Mouse (Mus musculus) MEL (cell line): Measurements from ENCODE around the gene Prm1. TPM values are rescaled to one million over a fixed set of nuclear protein-coding genes. Genes with fewer than 3 reads are reported as not detected.

Experiments used
- DNase-seq: peaks from one replicate; pipeline ENCODE4 v3.0.0; 2011; ENCODE audit warnings: low read depth, low spot score
- H3K27ac ChIP-seq: 2 replicates; pipeline ENCODE4 v1.5.1; 2012; ENCODE audit warnings: low read depth, mild to moderate bottlenecking, control low read depth, low read length, moderate library complexity; ENCODE audit not compliant: control insufficient read depth
- H3K27me3 ChIP-seq, 2 experiments: fragments of 150-350 bp in 1 of 2; sonication (generic) in 1 of 2; 2 replicates each; pipeline ENCODE4 v1.6.1; 2012; ENCODE audit warnings: low read length in 2 of 2, mild to moderate bottlenecking in 2 of 2, improper control_type of control experiment in 1 of 2, moderate library complexity in 1 of 2; ENCODE audit not compliant: insufficient read depth in 2 of 2, control insufficient read depth in 1 of 2
- H3K36me3 ChIP-seq, 2 experiments: 2 replicates each; pipeline ENCODE4 v1.6.1; 2012 to 2014; ENCODE audit warnings: low read length in 2 of 2, improper control_type of control experiment in 1 of 2, inconsistent platforms in 1 of 2, mild to moderate bottlenecking in 1 of 2; ENCODE audit not compliant: insufficient read depth in 2 of 2, control insufficient read depth in 1 of 2
- H3K4me1 ChIP-seq, 2 experiments: fragments of 150-350 bp in 1 of 2; sonication (generic) in 1 of 2; 2 replicates each; pipeline ENCODE4 v1.6.1; 2012; ENCODE audit warnings: low read length in 2 of 2, improper control_type of control experiment in 1 of 2, mild to moderate bottlenecking in 1 of 2; ENCODE audit not compliant: insufficient read depth in 2 of 2, control insufficient read depth in 1 of 2
- H3K4me3 ChIP-seq, 2 experiments: fragments of 150-350 bp in 1 of 2; sonication (generic) in 1 of 2; 2 replicates each; pipeline ENCODE4 v1.5.1; 2012; ENCODE audit warnings: low read depth in 2 of 2, low read length in 2 of 2, mild to moderate bottlenecking in 2 of 2, moderate library complexity in 2 of 2, control low read depth in 1 of 2, improper control_type of control experiment in 1 of 2; ENCODE audit not compliant: control insufficient read depth in 1 of 2, insufficient read depth in 1 of 2
- H3K79me2 ChIP-seq: 2 replicates; pipeline ENCODE4 v1.6.1; 2012; ENCODE audit warnings: mild to moderate bottlenecking, low read length, moderate library complexity; ENCODE audit not compliant: control insufficient read depth, poor library complexity, insufficient read depth
- H3K9ac ChIP-seq: 2 replicates; pipeline ENCODE4 v1.6.1; 2012; ENCODE audit warnings: low read depth, mild to moderate bottlenecking, control low read depth, low read length, moderate library complexity; ENCODE audit not compliant: control insufficient read depth, poor library complexity, severe bottlenecking
- H3K9me3 ChIP-seq: fragments of 150-350 bp; sonication (generic); replicated peaks from 2 replicates; pipeline ENCODE4 v1.6.1; 2012; ENCODE audit warnings: mild to moderate bottlenecking, low read length, improper control_type of control experiment, moderate library complexity; ENCODE audit not compliant: insufficient read depth
- CHD1 ChIP-seq: IDR thresholded peaks from 2 replicates; pipeline ENCODE4 v1.6.1; 2012; ENCODE audit warnings: low read depth, mild to moderate bottlenecking, inconsistent platforms, low read length, improper control_type of control experiment
- CHD2 ChIP-seq: IDR thresholded peaks from 2 replicates; pipeline ENCODE4 v1.6.1; 2011; ENCODE audit warnings: low read length, improper control_type of control experiment
- CTCF ChIP-seq, 3 experiments: IDR thresholded peaks in 2 of 3; conservative IDR thresholded peaks in 1 of 3; 2 replicates each; pipeline ENCODE4 v1.5.1; 2011 to 2012; ENCODE audit warnings: low read length in 3 of 3, low read depth in 2 of 3, mild to moderate bottlenecking in 2 of 3, improper control_type of control experiment in 1 of 3, inconsistent platforms in 1 of 3, mixed read lengths in 1 of 3, moderate library complexity in 1 of 3; ENCODE audit not compliant: control insufficient read depth in 1 of 3, insufficient read depth in 1 of 3, poor library complexity in 1 of 3, severe bottlenecking in 1 of 3
- E2F4 ChIP-seq: IDR thresholded peaks from 2 replicates; pipeline ENCODE4 v1.6.1; 2011; ENCODE audit warnings: low read depth, low read length, improper control_type of control experiment, borderline replicate concordance
- ELF1 ChIP-seq: IDR thresholded peaks from 2 replicates; pipeline ENCODE4 v1.6.1; 2014; ENCODE audit warnings: low read depth, mild to moderate bottlenecking, inconsistent platforms, low read length, improper control_type of control experiment, moderate library complexity
- ETS1 ChIP-seq: IDR thresholded peaks from 2 replicates; pipeline ENCODE4 v1.6.1; 2012; ENCODE audit warnings: low read depth, mild to moderate bottlenecking, inconsistent platforms, low read length, improper control_type of control experiment, moderate library complexity
- GABPA ChIP-seq: IDR thresholded peaks from 2 replicates; pipeline ENCODE4 v1.6.1; 2012; ENCODE audit warnings: low read depth, mild to moderate bottlenecking, inconsistent platforms, low read length, improper control_type of control experiment, moderate library complexity
- GATA1 ChIP-seq: IDR thresholded peaks from 2 replicates; pipeline ENCODE4 v1.6.1; 2011; ENCODE audit warnings: low read depth, low read length, improper control_type of control experiment
- HCFC1 ChIP-seq: IDR thresholded peaks from 2 replicates; pipeline ENCODE4 v1.6.1; 2012; ENCODE audit warnings: low read depth, mild to moderate bottlenecking, inconsistent platforms, low read length, improper control_type of control experiment, moderate library complexity
- JUND ChIP-seq: IDR thresholded peaks from 2 replicates; pipeline ENCODE4 v1.6.1; 2011; ENCODE audit warnings: low read depth, mild to moderate bottlenecking, improper control_type of control experiment, low read length
- MAFK ChIP-seq: IDR thresholded peaks from 2 replicates; pipeline ENCODE4 v1.6.1; 2011; ENCODE audit warnings: low read depth, mild to moderate bottlenecking, low read length, improper control_type of control experiment, borderline replicate concordance
- MAZ ChIP-seq: IDR thresholded peaks from 2 replicates; pipeline ENCODE4 v1.6.1; 2012; ENCODE audit warnings: low read depth, mild to moderate bottlenecking, inconsistent platforms, low read length, improper control_type of control experiment
- MEF2A ChIP-seq: IDR thresholded peaks from 2 replicates; pipeline ENCODE4 v1.6.1; 2014; ENCODE audit warnings: low read depth, mild to moderate bottlenecking, inconsistent platforms, low read length, improper control_type of control experiment; ENCODE audit not compliant: poor library complexity, insufficient replicate concordance, severe bottlenecking; ENCODE audit errors: extremely low read depth
- MXI1 ChIP-seq: IDR thresholded peaks from 2 replicates; pipeline ENCODE4 v1.6.1; 2011; ENCODE audit warnings: mild to moderate bottlenecking, low read depth, low read length, improper control_type of control experiment
- NELFE ChIP-seq: IDR thresholded peaks from 2 replicates; pipeline ENCODE4 v1.6.1; 2011; ENCODE audit warnings: low read depth, low read length, improper control_type of control experiment
- NRF1 ChIP-seq: IDR thresholded peaks from 2 replicates; pipeline ENCODE4 v1.6.1; 2014; ENCODE audit warnings: low read depth, mild to moderate bottlenecking, inconsistent platforms, low read length, improper control_type of control experiment, moderate library complexity; ENCODE audit not compliant: poor library complexity, insufficient read depth, severe bottlenecking
- POLR2A ChIP-seq, 2 experiments: IDR thresholded peaks; 2 replicates each; pipeline ENCODE4 v1.6.1; 2011 to 2012; ENCODE audit warnings: low read length in 2 of 2, mild to moderate bottlenecking in 2 of 2, control low read depth in 1 of 2, improper control_type of control experiment in 1 of 2, low read depth in 1 of 2, moderate library complexity in 1 of 2; ENCODE audit not compliant: control insufficient read depth in 1 of 2, insufficient read depth in 1 of 2, poor library complexity in 1 of 2
- POLR2AphosphoS2 ChIP-seq: IDR thresholded peaks from 2 replicates; pipeline ENCODE4 v1.6.1; 2011; ENCODE audit warnings: low read length, improper control_type of control experiment
- POLR2AphosphoS5 ChIP-seq: IDR thresholded peaks from 2 replicates; pipeline ENCODE4 v1.6.1; 2012; ENCODE audit warnings: low read depth, borderline replicate concordance, mild to moderate bottlenecking, inconsistent platforms, low read length, moderate library complexity, mixed read lengths
- RAD21 ChIP-seq: IDR thresholded peaks from 2 replicates; pipeline ENCODE4 v1.6.1; 2011; ENCODE audit warnings: mild to moderate bottlenecking, low read depth, low read length, improper control_type of control experiment
- RCOR1 ChIP-seq: IDR thresholded peaks from 2 replicates; pipeline ENCODE4 v1.6.1; 2012; ENCODE audit warnings: low read depth, mild to moderate bottlenecking, inconsistent platforms, low read length, improper control_type of control experiment
- SIN3A ChIP-seq: IDR thresholded peaks from 2 replicates; pipeline ENCODE4 v1.6.1; 2012; ENCODE audit warnings: low read length, improper control_type of control experiment, inconsistent platforms
- SMC3 ChIP-seq: IDR thresholded peaks from 2 replicates; pipeline ENCODE4 v1.6.1; 2011; ENCODE audit warnings: low read depth, low read length, improper control_type of control experiment
- TAL1 ChIP-seq: IDR thresholded peaks from 2 replicates; pipeline ENCODE4 v1.6.1; 2012; ENCODE audit warnings: mild to moderate bottlenecking, inconsistent platforms, low read length, moderate library complexity, mixed read lengths
- TBP ChIP-seq: IDR thresholded peaks from 2 replicates; pipeline ENCODE4 v1.8.0; 2011; ENCODE audit warnings: low read depth, low read length, improper control_type of control experiment
- TCF12 ChIP-seq: IDR thresholded peaks from 2 replicates; pipeline ENCODE4 v1.6.1; 2014; ENCODE audit warnings: low read depth, mild to moderate bottlenecking, inconsistent platforms, low read length, improper control_type of control experiment, moderate library complexity
- UBTF ChIP-seq: IDR thresholded peaks from 2 replicates; pipeline ENCODE4 v1.6.1; 2012; ENCODE audit warnings: low read depth, mild to moderate bottlenecking, inconsistent platforms, low read length, improper control_type of control experiment, moderate library complexity, borderline replicate concordance; ENCODE audit not compliant: insufficient read depth
- USF1 ChIP-seq: IDR thresholded peaks from 2 replicates; pipeline ENCODE4 v1.6.1; 2014; ENCODE audit warnings: low read depth, mild to moderate bottlenecking, inconsistent platforms, low read length, improper control_type of control experiment, moderate library complexity
- ZC3H11A ChIP-seq: IDR thresholded peaks from 2 replicates; pipeline ENCODE4 v1.6.1; 2012; ENCODE audit warnings: low read depth, mild to moderate bottlenecking, inconsistent platforms, low read length, improper control_type of control experiment
- ZNF384 ChIP-seq: IDR thresholded peaks from 2 replicates; pipeline ENCODE4 v1.6.1; 2012; ENCODE audit warnings: low read depth, mild to moderate bottlenecking, inconsistent platforms, low read length, improper control_type of control experiment
- polyA plus RNA-seq, 2 experiments: library from polyadenylated mRNA; stranded (reverse) in 1 of 2; unstranded in 1 of 2; fragments of >175 nt in 1 of 2; fragments of >200 nt in 1 of 2; gene quantifications; 2 replicates each; pipeline versions ENCODE4 v1.2.1 to v1.2.4; 2012; ENCODE audit warnings: low replicate concordance in 2 of 2, low read depth in 1 of 2; ENCODE audit not compliant: insufficient read length in 2 of 2, insufficient read depth in 1 of 2, missing spikeins in 1 of 2
- total RNA-seq: library from RNA; depleted of rRNA; stranded (reverse); fragments of 300-350 nt; gene quantifications from 2 replicates; pipeline ENCODE4 v1.2.3, GENCODE M21; 2012

Prm1 gene
- total and polyA plus RNA-seq, 3 experiments: not detected

DNA sequence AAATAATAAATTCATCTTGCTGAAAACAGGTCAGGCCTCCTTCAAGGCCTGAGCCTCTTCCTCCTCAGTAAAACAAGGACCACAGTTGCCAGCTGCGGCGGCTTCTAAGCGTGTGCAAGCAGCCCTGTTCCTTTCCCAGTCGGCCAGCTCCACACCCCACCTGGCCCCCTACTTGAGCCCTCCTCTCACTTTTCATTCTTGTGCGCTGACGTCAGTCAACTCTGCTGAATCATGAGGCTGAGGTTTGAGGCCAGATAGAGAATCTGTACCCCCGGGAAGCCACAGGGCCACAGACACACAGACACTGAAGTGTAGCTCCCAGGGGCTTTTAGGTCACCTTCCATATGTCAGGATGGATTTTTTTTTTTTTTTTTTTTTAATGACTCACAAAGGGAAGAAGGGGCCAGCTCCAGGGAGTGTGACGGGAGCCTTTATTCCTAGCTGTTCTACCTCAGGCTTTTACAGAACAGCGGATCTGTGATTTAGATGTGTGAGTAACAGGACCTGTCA is 23.7 kb downstream of the Prm1 start:
- no peak overlapping the region for H3K9ac ChIP-seq
- TF ChIP-seq TAL1: no peak
- no peak for TF ChIP-seq GATA1
- no peak for TF ChIP-seq HCFC1
- TF ChIP-seq SMC3: no peak
- TF ChIP-seq CHD1: no peak
- TF ChIP-seq RCOR1: no peak
- no peak for TF ChIP-seq MEF2A
- no peak for TF ChIP-seq POLR2AphosphoS5
- TF ChIP-seq ZNF384: no peak
- TF ChIP-seq ETS1: no peak
- no peak for TF ChIP-seq ZC3H11A
- TF ChIP-seq RAD21: no peak
- TF ChIP-seq TCF12: no peak
- no peak for TF ChIP-seq NRF1
- TF ChIP-seq JUND: no peak
- TF ChIP-seq E2F4: no peak
- no peak for TF ChIP-seq MAZ
- TF ChIP-seq GABPA: no peak
- H3K27me3 ChIP-seq: peaks cover 0 to 4% of the 10 kb centered on the region in 2 experiments; a peak in 3 of 4 replicates
- no peaks in the 10 kb centered on the region for H3K36me3 ChIP-seq
- H3K27ac ChIP-seq: no peak overlapping the region
- H3K4me1 ChIP-seq: peaks cover 0 to 3% of the 10 kb centered on the region in 2 experiments; a peak in 1 of 4 replicates
- H3K9me3 ChIP-seq: no peaks in the 10 kb centered on the region
- DNase-seq: no peak
- no peak overlapping the region for H3K4me3 ChIP-seq
- no peaks in the 10 kb centered on the region; the same call in 1 of the 2 replicates for H3K79me2 ChIP-seq

GRCm38 (mm10) chr16:10780631-10781120 is 25.0 kb downstream of the Prm1 start:
- Histone ChIP-seq H3K79me2 (no peaks in the 10 kb centered on the region; the same call in 1 of the 2 replicates), H3K27ac (no peak overlapping the region), H3K27me3 (peaks cover 0 to 4% of the 10 kb centered on the region in 2 experiments; a peak in 3 of 4 replicates), H3K4me1 (no peaks in the 10 kb centered on the region), H3K9ac (no peak overlapping the region), H3K4me3 (no peak overlapping the region), H3K9me3 (no peaks in the 10 kb centered on the region), H3K36me3 (no peaks in the 10 kb centered on the region)
- DNase-seq: no peak
- TF ChIP-seq NELFE: no peak
- TF ChIP-seq TBP: no peak
- no peak for TF ChIP-seq UBTF
- TF ChIP-seq SMC3: no peak
- no peak for TF ChIP-seq MAFK
- no peak for TF ChIP-seq CHD2
- no peak for TF ChIP-seq POLR2A (IDR thresholded peaks at IDR 0.05; ENCODE audit: control insufficient read depth in 1 of 2, insufficient read depth in 1 of 2, low read depth in 1 of 2, low read length in 2 of 2, poor library complexity in 1 of 2)
- no peak for TF ChIP-seq MEF2A
- TF ChIP-seq GABPA: no peak
- no peak for TF ChIP-seq CHD1
- TF ChIP-seq SIN3A: no peak
- no peak for TF ChIP-seq ELF1
- TF ChIP-seq E2F4: no peak
- no peak for TF ChIP-seq USF1
- TF ChIP-seq MXI1: no peak
- TF ChIP-seq CTCF (IDR thresholded peaks at IDR 0.05 in 2 of 3, conservative IDR thresholded peaks at IDR 0.05 in 1 of 3; ENCODE audit: control insufficient read depth in 1 of 3, insufficient read depth in 1 of 3, low read depth in 2 of 3, low read length in 3 of 3, poor library complexity in 1 of 3, severe bottlenecking in 1 of 3): no peak
- TF ChIP-seq RCOR1: no peak
- TF ChIP-seq POLR2AphosphoS2: no peak
- no peak for TF ChIP-seq GATA1
